Mouse (Mus musculus) gastrocnemius, postnatal 4 days (tissue): ENCODE results near the gene Nol12. TPM values are rescaled to one million over a fixed set of nuclear protein-coding genes. Genes with fewer than 3 reads are reported as not detected.
A peak's percentile ranks its signal among the peaks of the same experiment; 100 is the strongest.

Experiments
- DNase-seq, 2 experiments: peaks; one replicate each; pipeline ENCODE4 v3.0.0; 2021 to 2022; ENCODE audit warnings: low spot score in 2 of 2, mixed read lengths in 2 of 2
- long read RNA-seq, 2 experiments: library from polyadenylated mRNA; stranded (forward); transcript quantifications; one replicate each; pipeline ENCODE4 v2.0.0; 2021
- total RNA-seq, 2 experiments: library from RNA; stranded (reverse); gene quantifications; 2 replicates each; pipeline ENCODE4 v1.2.3; 2021

Nol12 gene
- 10 to 100 TPM; 34.4 to 38.6 TPM for total RNA-seq
- long read RNA-seq, experiment 1, transcript Nol12-203 (6 exons, 3,721 nt), result major isoform, 21 of 28 reads
- long read RNA-seq, experiment 1, partial matches to known transcripts, result 2 of 28 reads
- long read RNA-seq, experiment 1, other reads (novel, unspliced or antisense), result 5 of 28 reads
- long read RNA-seq, experiment 2, transcript Nol12-203 (6 exons, 3,721 nt), result major isoform, 18 of 22 reads
- long read RNA-seq, experiment 2, partial matches to known transcripts, result 1 of 22 reads
- long read RNA-seq, experiment 2, other reads (novel, unspliced or antisense), result 3 of 22 reads

DNA sequence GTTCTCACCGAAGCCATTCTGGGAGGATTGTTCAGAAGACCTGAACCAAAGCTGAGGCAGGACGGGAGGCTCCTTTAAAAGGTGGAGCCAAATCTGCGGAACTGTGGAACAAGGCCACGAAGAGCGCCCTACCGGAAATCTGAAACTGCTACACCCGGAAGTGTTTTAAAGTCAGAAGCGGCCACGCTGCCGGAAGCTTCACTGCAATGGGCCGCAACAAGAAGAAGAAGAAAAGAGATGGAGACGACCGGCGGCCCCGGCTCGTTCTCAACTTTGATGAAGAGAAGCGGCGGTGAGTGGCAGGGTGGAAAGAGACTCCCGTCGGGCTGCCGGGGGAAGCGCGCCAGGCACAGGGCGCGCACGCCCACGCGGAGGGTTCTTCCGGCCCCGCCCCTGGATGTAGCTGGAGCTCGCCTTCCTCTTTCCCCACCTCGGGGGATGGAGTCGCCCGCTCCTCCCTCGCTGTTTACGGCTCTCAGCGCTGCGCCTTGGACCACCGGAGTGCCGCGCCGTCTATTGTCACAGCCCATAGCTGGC is at the start of gene Nol12:
Gene Nol12 (plus strand): TSS at position 150 of the 537 bp plus-strand sequence.
- peak; percentile 65 to 81 for DNase-seq

GRCm38 (mm10) chr15:78889401-78889853 is 45.3 kb upstream of the Nol12 start:
- DNase-seq, result no peak

DNA sequence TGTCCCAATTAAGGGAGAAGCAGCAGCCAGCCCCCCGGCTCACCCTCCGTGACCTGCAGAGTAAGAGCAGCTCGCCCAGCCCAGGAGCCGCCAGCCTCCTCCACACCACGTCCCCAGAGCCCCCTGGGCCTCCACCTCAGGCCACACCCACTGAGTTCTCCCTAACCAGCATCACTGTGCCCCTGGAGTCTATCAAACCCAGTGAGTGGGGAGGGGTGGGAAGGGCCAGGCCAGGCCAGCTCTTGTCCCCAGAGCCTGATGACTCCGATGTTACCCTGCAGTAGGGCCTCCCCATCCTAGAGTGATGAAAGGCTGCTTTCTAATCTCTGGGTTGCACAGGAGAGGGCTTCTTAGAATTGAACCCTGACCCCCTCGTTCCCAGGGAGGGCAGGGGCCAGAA is 42.3 kb upstream of the Nol12 start:
- no peak for DNase-seq

DNA sequence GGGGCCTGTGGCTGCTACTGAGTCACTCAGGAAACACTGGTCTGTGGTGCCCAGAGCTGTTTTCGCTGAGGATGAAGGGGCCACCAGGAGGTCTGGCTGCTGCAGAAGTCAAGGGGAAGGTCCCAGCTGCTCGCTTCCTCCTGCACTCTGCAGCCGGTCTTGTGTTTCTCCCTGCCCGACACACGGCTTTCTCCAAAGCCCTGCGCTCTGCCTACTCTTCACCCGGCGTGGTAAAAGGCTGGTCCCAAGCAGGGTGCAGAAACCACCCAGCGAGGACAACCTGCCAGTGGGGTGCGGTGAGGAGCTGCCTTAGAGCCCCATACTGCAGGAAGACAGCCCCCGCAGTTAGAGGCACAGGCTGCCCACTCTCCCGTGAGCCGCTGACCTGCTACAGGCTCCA is 40.0 kb upstream of the Nol12 start:
- no peak for DNase-seq

- no peak for DNase-seq
Observed at GRCm38 (mm10) chr15:78895741-78896140, 39.0 kb upstream of the Nol12 start.

- DNase-seq, result no peak
Observed at GRCm38 (mm10) chr15:78896149-78896548, 38.6 kb upstream of the Nol12 start.

- no peak for DNase-seq
Observed at GRCm38 (mm10) chr15:78897488-78897887, 37.2 kb upstream of the Nol12 start.

DNA sequence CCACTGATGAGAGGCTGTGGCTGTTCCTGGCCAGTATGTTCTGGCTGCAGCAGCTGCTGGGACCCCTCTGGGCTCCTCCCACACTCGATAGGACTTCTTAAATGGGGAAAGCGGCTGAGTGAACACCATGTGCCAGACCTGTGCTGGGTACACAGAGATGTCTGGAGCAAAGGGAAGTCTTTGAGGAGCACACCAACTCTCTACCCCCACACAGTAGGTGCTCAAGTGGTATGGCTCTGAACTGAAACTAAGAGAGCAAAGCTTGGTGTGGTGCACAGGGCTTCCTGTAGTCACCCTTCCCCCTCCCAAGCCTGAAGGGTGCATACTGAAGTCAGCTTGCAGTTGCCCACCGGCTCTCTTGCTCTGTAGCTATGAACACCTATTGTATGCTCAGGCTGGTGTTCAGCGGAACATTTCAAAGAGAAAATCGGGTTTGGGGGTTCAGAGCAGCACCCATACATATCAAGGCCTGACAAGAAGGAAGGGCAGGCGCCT is 36.2 kb upstream of the Nol12 start:
- no peak for DNase-seq

GRCm38 (mm10) chr15:78899409-78899739 is 35.4 kb upstream of the Nol12 start, which contains the start of gene Gm49510:
Gene Gm49510, plus strand, starts transcription at chr15:78899667.
- DNase-seq, result no peak

DNA sequence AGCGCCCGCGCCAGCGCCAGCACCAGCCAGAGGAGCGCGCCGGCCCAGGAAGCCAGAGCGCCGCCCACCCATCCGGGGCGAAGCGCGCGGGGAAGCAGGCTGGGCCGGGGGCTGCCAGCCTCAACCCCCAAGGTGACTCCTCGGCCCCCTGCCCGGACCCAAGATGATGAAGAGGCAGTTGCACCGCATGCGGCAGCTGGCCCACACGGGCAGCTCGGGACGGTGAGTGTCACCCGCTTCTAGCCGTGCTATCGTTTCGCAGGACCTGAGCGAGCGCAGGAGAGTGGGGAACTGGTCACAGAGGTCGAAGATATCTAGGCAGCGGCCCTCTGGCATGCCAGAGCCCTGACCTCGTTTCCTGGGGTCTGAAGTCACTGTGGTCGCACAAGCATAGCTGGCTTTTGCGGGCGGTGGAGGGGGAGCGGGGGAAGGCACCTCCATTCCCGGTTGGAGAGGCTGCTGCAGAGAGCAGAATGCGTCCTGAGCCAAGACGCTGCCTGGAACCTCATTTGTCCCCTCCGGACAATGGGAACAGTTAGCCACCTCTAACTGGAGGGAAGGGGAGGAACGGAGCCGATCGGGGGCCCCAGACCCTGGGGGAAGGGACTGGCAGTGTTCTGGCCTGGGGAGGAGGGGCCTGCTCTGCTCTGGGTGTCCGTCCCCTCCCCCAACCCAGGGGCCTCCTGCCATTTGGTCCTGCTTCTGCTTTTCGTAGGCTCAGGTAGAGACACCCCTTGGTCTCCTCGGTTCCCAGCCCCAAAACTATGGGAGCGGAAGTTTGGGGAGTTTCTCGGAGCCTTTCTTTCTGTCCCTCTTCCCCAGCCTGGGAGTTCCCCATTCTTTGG is 34.8 kb upstream of the Nol12 start, which contains the start of gene Sh3bp1:
Gene Sh3bp1 (plus strand): TSS at position 29 of the 845 bp plus-strand sequence.
- DNase-seq, result peak; percentile 65 to 77

- DNase-seq, result no peak
Observed at GRCm38 (mm10) chr15:78900585-78901421, 33.9 kb upstream of the Nol12 start.

- no peak for DNase-seq
Observed at GRCm38 (mm10) chr15:78901422-78901789, 33.3 kb upstream of the Nol12 start.

DNA sequence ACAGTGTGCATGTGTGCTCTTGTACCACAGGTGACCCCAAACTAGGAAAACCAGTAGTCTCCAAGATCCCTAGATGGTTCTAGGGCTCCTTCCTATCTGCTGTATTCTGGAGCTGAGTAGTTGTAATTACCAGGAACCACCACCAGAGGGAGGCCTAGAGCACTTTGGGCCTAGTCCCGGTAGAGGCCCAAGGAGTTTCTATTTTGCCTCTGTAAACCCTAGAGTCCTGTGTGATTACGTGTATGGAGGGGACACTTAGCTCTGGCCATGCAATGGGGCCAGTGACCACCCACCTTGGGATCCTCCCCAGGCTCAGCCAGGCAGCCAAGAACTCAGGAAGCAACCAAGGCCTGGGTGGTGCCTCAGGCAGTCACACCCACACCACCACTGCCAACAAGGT is 31.5 kb upstream of the Nol12 start:
- DNase-seq, result peak; percentile 72 to 79

GRCm38 (mm10) chr15:78908399-78908798 is 26.3 kb upstream of the Nol12 start:
- DNase-seq, result no peak

DNA sequence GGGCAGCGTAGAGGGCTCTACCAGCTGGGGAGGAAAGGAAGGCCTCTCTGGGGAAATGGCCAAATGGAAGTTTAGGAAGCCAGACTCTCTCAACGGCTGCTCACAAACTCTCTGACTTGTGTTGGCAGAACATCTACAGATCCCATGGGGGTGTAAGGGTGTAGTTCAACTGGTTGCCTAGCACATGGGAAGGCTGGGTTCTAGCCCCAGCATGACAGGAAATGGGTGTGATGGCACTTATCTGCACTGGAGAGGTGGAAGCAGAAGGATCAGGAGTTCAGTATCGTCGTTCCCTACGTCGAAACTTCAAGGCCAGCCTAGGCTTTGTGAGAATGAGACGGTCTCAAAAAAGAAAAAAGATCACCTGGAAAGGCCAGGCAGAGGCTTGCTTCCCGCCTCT is 25.8 kb upstream of the Nol12 start:
- no peak for DNase-seq

DNA sequence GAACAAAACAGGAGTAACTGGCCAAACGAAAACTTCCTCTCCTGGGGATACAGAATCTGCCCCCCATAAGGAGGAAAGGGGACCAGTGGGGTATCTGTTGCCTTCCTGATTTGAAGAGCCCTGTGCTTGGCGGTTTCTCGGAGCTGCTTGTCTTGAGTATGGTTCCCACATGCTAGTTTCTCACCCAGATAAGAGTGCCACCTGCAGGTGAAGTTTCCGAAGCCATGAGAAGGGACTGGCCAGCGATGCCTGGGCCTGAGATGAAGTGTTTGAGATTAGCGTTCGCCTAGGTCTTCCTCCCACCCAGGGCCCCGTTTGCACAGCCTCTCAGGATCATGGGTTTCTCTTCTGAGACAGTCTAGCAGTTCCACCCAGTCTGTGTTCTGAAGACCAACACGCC is 22.7 kb upstream of the Nol12 start:
- DNase-seq, result no peak

DNA sequence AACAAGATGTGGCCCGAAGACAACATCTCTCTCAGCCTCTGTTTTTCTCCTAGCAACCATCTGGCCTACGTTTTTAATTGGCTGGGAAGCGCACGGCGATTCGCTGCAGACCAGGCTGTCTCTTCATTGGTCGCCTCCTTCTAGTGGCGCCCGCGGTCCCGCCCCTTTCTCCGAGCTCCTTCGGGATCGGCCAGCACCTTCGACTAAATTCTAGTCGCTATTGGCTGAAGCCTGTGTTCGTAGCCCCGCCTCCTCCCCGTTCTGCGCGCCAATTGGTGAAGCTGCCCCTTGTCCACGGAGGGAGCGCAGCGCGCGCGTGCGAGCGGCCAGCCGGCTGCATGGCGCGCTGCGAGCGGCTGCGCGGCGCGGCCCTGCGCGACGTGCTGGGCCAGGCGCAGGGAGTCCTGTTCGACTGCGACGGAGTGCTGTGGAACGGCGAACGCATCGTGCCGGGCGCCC is 21.1 kb upstream of the Nol12 start, which contains the start of gene Pdxp:
Gene Pdxp (plus strand): TSS at position 288 of the 459 bp plus-strand sequence.
- peak; percentile 89 to 97 for DNase-seq

GRCm38 (mm10) chr15:78914091-78914822 is 20.5 kb upstream of the Nol12 start:
- peak in 1 of 2 experiments; percentile 48 for DNase-seq

DNA sequence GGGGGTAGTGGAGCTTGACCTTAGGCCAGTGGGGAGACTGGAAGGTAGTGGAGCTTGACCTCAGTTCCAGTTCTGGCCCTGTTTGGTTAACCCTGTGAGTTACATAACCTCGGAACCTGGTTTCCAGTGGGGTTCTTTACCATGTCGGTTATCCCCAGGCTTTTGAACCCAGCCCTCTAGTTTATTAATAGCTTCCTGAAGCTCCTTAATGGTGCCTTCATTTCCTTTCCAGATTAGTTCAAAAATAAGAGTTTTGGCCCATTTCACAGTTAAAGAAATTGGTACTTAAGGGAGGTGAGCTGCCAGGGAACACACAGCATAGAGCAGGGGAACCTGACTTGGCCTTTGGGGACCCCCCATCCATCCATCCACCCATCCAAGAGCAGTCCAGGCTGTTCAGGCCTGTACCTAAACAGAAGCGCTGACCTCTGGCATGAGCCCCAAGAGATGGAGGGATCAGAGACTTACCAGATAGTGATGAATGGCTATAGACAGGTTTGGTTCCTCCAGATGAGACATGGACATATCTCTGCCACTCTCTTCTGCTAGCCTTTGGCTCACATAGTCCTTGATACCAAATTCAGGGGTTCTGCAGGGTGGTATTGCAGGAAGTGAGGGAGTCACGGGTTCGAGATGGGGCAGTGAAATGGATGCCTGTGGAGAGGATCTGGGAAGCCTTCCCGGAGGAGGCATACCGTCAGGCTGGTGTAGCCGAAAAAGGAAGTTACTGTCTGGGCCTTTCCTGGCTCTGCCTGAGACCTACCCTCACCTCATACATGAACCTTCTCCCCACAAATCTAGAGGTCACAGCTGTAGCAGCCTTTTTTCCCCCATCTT is 19.7 kb upstream of the Nol12 start:
- peak in 1 of 2 experiments; percentile 17 for DNase-seq
